Mouse (Mus musculus) embryonic fibroblast, embryonic 13.5 days (primary cell): ENCODE results near the gene Smarca4.

ENCODE experiments used
- CTCF ChIP-seq: IDR thresholded peaks from 2 replicates; pipeline ENCODE4 v1.5.1; 2011; ENCODE audit warnings: mild to moderate bottlenecking, control low read depth, low read length, moderate library complexity, borderline replicate concordance; ENCODE audit not compliant: insufficient read depth
- POLR2A ChIP-seq: IDR thresholded peaks from 2 replicates; pipeline ENCODE4 v1.6.1; 2011; ENCODE audit warnings: low read depth, mild to moderate bottlenecking, control low read depth, low read length, moderate library complexity

GRCm38 (mm10) chr9:21748033-21748432 is 132.1 kb downstream of the Smarca4 start:
- no peak for TF ChIP-seq CTCF
- no peak for TF ChIP-seq POLR2A
